27 mouse cellular contexts compared by ENCODE assay signal in genomic region chr11:104190008-104190407, GRCm38 (mm10). TPM values are rescaled to one million over a fixed set of nuclear protein-coding genes. Genes with fewer than 3 reads are reported as not detected.
DNase-seq lines count a peak whose midpoint lies in the region; ATAC-seq and TF ChIP-seq lines count a peak whose summit lies in the region.
"Had no signal": no experiment of that assay in that cellular context is flagged by ENCODE, and none has a peak within 500 bp of the region (broad histone marks: within the 10 kb centered on the region; RNA-seq: fewer than 3 reads in every experiment).

No protein-coding gene starts in this region.

- no peak overlapping the region for H3K27ac ChIP-seq in kidney, adult 2 months (ENCODE audit: insufficient read depth, low read depth, low read length)
- H3K27ac ChIP-seq in kidney, embryonic 16.5 days (ENCODE audit: low read length) = no peak overlapping the region
- peak overlapping the region; percentile 69 for H3K27ac ChIP-seq in cerebellum, adult 2 months (ENCODE audit: insufficient read depth, low read length)
- H3K27ac ChIP-seq in embryonic facial prominence, embryonic 10.5 days (replicated peaks) = no peak overlapping the region
- H3K27ac ChIP-seq: embryonic facial prominence, embryonic 15.5 days; gastrocnemius, adult 2 months; hindbrain, embryonic 12.5 days; liver, embryonic 13.5 days; midbrain, embryonic 15.5 days; neural tube, embryonic 12.5 days had no signal

- H3K4me1 ChIP-seq in kidney, adult 2 months (ENCODE audit: control insufficient read depth, insufficient read depth, low read length) = no peaks in the 10 kb centered on the region
- no peaks in the 10 kb centered on the region for H3K4me1 ChIP-seq in kidney, embryonic 16.5 days (ENCODE audit: insufficient read depth, low read length)
- peaks cover 45% of the 10 kb centered on the region for H3K4me1 ChIP-seq in cerebellum, adult 2 months (ENCODE audit: control insufficient read depth, insufficient read depth, low read length)
- H3K4me1 ChIP-seq in embryonic facial prominence, embryonic 10.5 days = no peaks in the 10 kb centered on the region
- H3K4me1 ChIP-seq: embryonic facial prominence, embryonic 15.5 days; hindbrain, embryonic 12.5 days; liver, embryonic 13.5 days; midbrain, embryonic 15.5 days; neural tube, embryonic 12.5 days had no signal

- H3K4me3 ChIP-seq in kidney, adult 2 months (ENCODE audit: insufficient read depth, low read depth, low read length) = no peak overlapping the region
- H3K4me3 ChIP-seq in kidney, embryonic 16.5 days (ENCODE audit: low read length) = no peak overlapping the region
- H3K4me3 ChIP-seq in cerebellum, adult 2 months (replicated peaks; ENCODE audit: insufficient read depth, low read depth, low read length) = no peak overlapping the region
- H3K4me3 ChIP-seq in embryonic facial prominence, embryonic 10.5 days = no peak overlapping the region
- H3K4me3 ChIP-seq: embryonic facial prominence, embryonic 15.5 days; gastrocnemius, adult 2 months; hindbrain, embryonic 12.5 days; liver, embryonic 13.5 days; midbrain, embryonic 15.5 days; neural tube, embryonic 12.5 days had no signal

- no peak overlapping the region for H3K9ac ChIP-seq in kidney, embryonic 16.5 days (replicated peaks; ENCODE audit: low read length)
- H3K9ac ChIP-seq: embryonic facial prominence, embryonic 15.5 days; hindbrain, embryonic 12.5 days; liver, embryonic 13.5 days; lung, embryonic 14.5 days; midbrain, embryonic 15.5 days; neural tube, embryonic 12.5 days had no signal

- H3K27me3 ChIP-seq in kidney, adult 2 months (replicated peaks; ENCODE audit: control insufficient read depth, insufficient read depth, low read length) = no peaks in the 10 kb centered on the region
- H3K27me3 ChIP-seq in kidney, embryonic 16.5 days (ENCODE audit: insufficient read depth, low read length) = no peaks in the 10 kb centered on the region
- H3K27me3 ChIP-seq in cerebellum, adult 2 months (ENCODE audit: control insufficient read depth, insufficient read depth, low read length) = no peaks in the 10 kb centered on the region
- H3K27me3 ChIP-seq in embryonic facial prominence, embryonic 10.5 days (replicated peaks; ENCODE audit: low read depth, poor library complexity, severe bottlenecking) = no peaks in the 10 kb centered on the region
- H3K27me3 ChIP-seq: embryonic facial prominence, embryonic 15.5 days; hindbrain, embryonic 12.5 days; liver, embryonic 13.5 days; midbrain, embryonic 15.5 days; neural tube, embryonic 12.5 days had no signal

- no peak for TF ChIP-seq CTCF in kidney, adult 2 months (conservative IDR thresholded peaks at IDR 0.05; ENCODE audit: insufficient read depth, insufficient read length, low read depth, low read length)
- TF ChIP-seq CTCF in cerebellum, adult 2 months (IDR thresholded peaks at IDR 0.05; ENCODE audit: borderline replicate concordance, insufficient read depth, low read depth, low read length) = no peak

- TF ChIP-seq POLR2A in kidney, adult 2 months (IDR thresholded peaks at IDR 0.05; ENCODE audit: low read depth, low read length) = no peak
- no peak for TF ChIP-seq POLR2A in cerebellum, adult 2 months (IDR thresholded peaks at IDR 0.05; ENCODE audit: borderline replicate concordance, insufficient read depth, low read length)

- H3K36me3 ChIP-seq in kidney, adult 2 months (ENCODE audit: control insufficient read depth, insufficient read depth, low read length) = no peaks in the 10 kb centered on the region
- H3K36me3 ChIP-seq in kidney, embryonic 16.5 days (ENCODE audit: insufficient read depth, low read length) = no peaks in the 10 kb centered on the region
- no peaks in the 10 kb centered on the region for H3K36me3 ChIP-seq in embryonic facial prominence, embryonic 10.5 days (replicated peaks)
- H3K36me3 ChIP-seq: embryonic facial prominence, embryonic 15.5 days; hindbrain, embryonic 12.5 days; liver, embryonic 13.5 days; midbrain, embryonic 15.5 days; neural tube, embryonic 12.5 days had no signal

- 48% methylated on average over 2 of the region's 2 CpGs for WGBS in kidney, adult 2 months
- 79% methylated on average over 2 of the region's 2 CpGs for WGBS in kidney, embryonic 16.5 days
- 9% methylated on average over 2 of the region's 2 CpGs for WGBS in cerebellum, adult 2 months
- WGBS in embryonic facial prominence, embryonic 10.5 days = 79% methylated on average over 2 of the region's 2 CpGs

- ATAC-seq in kidney, embryonic 16.5 days (ENCODE audit: low FRiP score, low TSS enrichment) = no peak
- ATAC-seq: CD4-positive, CD25-positive, alpha-beta regulatory T cell, adult 4 months; forebrain, embryonic 14.5 days; intestine, postnatal 0 days; midbrain, embryonic 15.5 days; Patski had no signal

- no peak overlapping the region for H3K4me2 ChIP-seq in kidney, embryonic 16.5 days (replicated peaks; ENCODE audit: low read depth, low read length)
- H3K4me2 ChIP-seq: embryonic facial prominence, embryonic 15.5 days; hindbrain, embryonic 12.5 days; liver, embryonic 13.5 days; lung, embryonic 14.5 days; midbrain, embryonic 15.5 days; neural tube, embryonic 12.5 days had no signal

- no peaks in the 10 kb centered on the region for H3K9me3 ChIP-seq in kidney, embryonic 16.5 days (ENCODE audit: low read length)
- no peaks in the 10 kb centered on the region for H3K9me3 ChIP-seq in embryonic facial prominence, embryonic 10.5 days
- H3K9me3 ChIP-seq: embryonic facial prominence, embryonic 15.5 days; hindbrain, embryonic 12.5 days; liver, embryonic 13.5 days; midbrain, embryonic 15.5 days; neural tube, embryonic 12.5 days had no signal

- DNase-seq in kidney, adult 2 months = peak; percentile 17
- peak; percentile 44 for DNase-seq in MN1 (ENCODE audit: low spot score)
- peak; percentile 96 to 97 for DNase-seq in cerebellum, adult 2 months
- DNase-seq in cerebellum, postnatal 25 days = peak; percentile 94 to 96
- no peak for DNase-seq in spleen, adult 12 weeks (ENCODE audit: low spot score)
- no peak for DNase-seq in embryonic facial prominence, embryonic 10.5 days (ENCODE audit: low spot score)
- DNase-seq: embryo, embryonic 11 days; gastrocnemius, adult 2 months; kidney, postnatal 14 days; liver, embryonic 13.5 days; lung, embryonic 14.5 days; lung, postnatal 36 days; thymus, adult 2 months; thymus, postnatal 4 days had no signal

RNA-seq across cellular contexts. Expression of gene Sppl2c, which starts 3.9 kb away (rescaled TPM):
- 0.08 and 0.26 TPM in 2 replicates for polyA plus RNA-seq in kidney, adult 2 months (2012; rRNA removed)
- polyA plus RNA-seq in kidney, embryonic 16.5 days (2015; fragmentation: Nextera tagmentation; extraction: Ambion mirVana) = not detected in 2 replicates
- not detected in 2 replicates for polyA plus RNA-seq in cerebellum, adult 2 months (2012; rRNA removed)
- polyA plus RNA-seq in embryonic facial prominence, embryonic 10.5 days (2016; fragmentation: Nextera tagmentation; extraction: Ambion mirVana) = not detected in 2 replicates
- polyA plus RNA-seq: CD4-positive, CD25-positive, alpha-beta regulatory T cell, adult 4 months; embryonic facial prominence, embryonic 15.5 days; forebrain, embryonic 14.5 days; frontal cortex, adult 2 months; heart, embryonic 14.5 days; hindbrain, embryonic 12.5 days; intestine, postnatal 0 days; limb, embryonic 14.5 days; liver, embryonic 13.5 days; lung, embryonic 14.5 days; midbrain, embryonic 15.5 days; neural tube, embryonic 12.5 days; Patski; stomach, embryonic 14.5 days had no signal

RNA-seq across cellular contexts. Expression of gene Mapt, which starts 41.2 kb away (rescaled TPM):
- 49.8 and 53.4 TPM in 2 replicates for polyA plus RNA-seq in kidney, adult 2 months (2012; rRNA removed)
- 10.3 and 11.7 TPM in 2 replicates for polyA plus RNA-seq in kidney, embryonic 16.5 days (2015; fragmentation: Nextera tagmentation; extraction: Ambion mirVana)
- 273 and 275 TPM in 2 replicates for polyA plus RNA-seq in cerebellum, adult 2 months (2012; rRNA removed)
- 10.7 and 14.7 TPM in 2 replicates for polyA plus RNA-seq in embryonic facial prominence, embryonic 10.5 days (2016; fragmentation: Nextera tagmentation; extraction: Ambion mirVana)

RNA-seq across cellular contexts. Expression of gene Crhr1, which starts 57.4 kb away (rescaled TPM):
- polyA plus RNA-seq in kidney, adult 2 months (2012; rRNA removed) = not detected in 2 replicates
- 0.16 and 0.23 TPM in 2 replicates for polyA plus RNA-seq in kidney, embryonic 16.5 days (2015; fragmentation: Nextera tagmentation; extraction: Ambion mirVana)
- 63.0 and 63.4 TPM in 2 replicates for polyA plus RNA-seq in cerebellum, adult 2 months (2012; rRNA removed)
- polyA plus RNA-seq in embryonic facial prominence, embryonic 10.5 days (2016; fragmentation: Nextera tagmentation; extraction: Ambion mirVana) = 0.23 and 0.30 TPM in 2 replicates
- polyA plus RNA-seq: CD4-positive, CD25-positive, alpha-beta regulatory T cell, adult 4 months; heart, embryonic 14.5 days; intestine, postnatal 0 days; liver, embryonic 13.5 days; lung, embryonic 14.5 days; Patski had no signal

Comparison
In these comparisons a context has a peak if more than half of its experiments do, and no peak if none do; other contexts are left out.
1. DNase-seq: peak in kidney, adult 2 months (single experiment), MN1 (single experiment), cerebellum, adult 2 months (2 of 2) and cerebellum, postnatal 25 days (2 of 2); none in spleen, adult 12 weeks (single experiment) and embryonic facial prominence, embryonic 10.5 days (single experiment).
2. RNA of gene Crhr1, which starts 57.4 kb away (polyA plus RNA-seq): 63.0 to 63.4 TPM in cerebellum, adult 2 months; 0.23 to 0.30 TPM in embryonic facial prominence, embryonic 10.5 days, 0.16 to 0.23 TPM in kidney, embryonic 16.5 days and not detected in kidney, adult 2 months; every median in the first group is over 10 times any median in the second.